Mouse (Mus musculus): ENCODE results near the gene Nt5dc2.

The Nt5dc2 gene

GRCm38 (mm10) chr14:31134015-31135000, 3.5 kb downstream of the Nt5dc2 start:
- in situ Hi-C loops (cut with MseI, MboI), result no loop called here

DNA sequence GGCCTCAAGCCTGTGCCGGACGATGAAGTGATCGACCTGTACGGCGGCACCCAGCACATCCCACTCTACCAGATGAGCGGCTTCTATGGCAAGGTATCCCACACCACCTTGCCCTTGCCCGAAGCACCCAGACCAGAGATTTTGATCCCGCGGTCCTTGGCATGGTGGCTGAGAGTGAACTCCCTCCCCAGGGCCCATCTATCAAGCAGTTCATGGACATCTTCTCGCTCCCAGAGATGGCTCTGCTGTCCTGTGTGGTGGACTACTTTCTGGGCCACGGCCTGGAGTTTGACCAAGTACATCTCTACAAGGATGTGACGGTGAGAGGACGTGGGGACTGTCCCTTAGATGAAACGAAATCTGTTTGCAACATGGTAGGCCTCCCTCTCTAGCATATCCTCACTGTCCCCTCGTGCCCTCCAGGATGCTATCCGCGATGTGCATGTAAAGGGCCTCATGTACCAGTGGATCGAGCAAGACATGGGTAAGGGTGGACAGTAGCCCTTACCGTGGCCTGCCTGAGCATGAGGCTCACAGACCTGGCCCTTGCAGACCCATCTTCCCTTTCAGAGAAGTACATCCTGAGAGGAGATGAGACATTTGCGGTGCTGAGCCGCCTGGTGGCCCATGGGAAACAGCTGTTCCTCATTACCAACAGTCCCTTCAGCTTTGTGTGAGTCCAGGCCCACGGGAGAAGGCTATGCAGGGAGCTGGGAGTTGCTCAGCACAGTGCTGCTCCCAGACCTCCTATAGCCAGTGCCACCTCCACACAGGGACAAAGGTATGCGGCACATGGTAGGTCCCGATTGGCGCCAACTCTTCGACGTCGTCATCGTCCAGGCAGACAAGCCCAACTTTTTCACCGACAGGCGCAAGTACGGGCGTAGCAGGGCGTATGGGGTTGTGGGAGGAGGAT, 4.9 kb downstream of the Nt5dc2 start:
- in situ Hi-C loops (cut with MseI, MboI), result no loop called here

DNA sequence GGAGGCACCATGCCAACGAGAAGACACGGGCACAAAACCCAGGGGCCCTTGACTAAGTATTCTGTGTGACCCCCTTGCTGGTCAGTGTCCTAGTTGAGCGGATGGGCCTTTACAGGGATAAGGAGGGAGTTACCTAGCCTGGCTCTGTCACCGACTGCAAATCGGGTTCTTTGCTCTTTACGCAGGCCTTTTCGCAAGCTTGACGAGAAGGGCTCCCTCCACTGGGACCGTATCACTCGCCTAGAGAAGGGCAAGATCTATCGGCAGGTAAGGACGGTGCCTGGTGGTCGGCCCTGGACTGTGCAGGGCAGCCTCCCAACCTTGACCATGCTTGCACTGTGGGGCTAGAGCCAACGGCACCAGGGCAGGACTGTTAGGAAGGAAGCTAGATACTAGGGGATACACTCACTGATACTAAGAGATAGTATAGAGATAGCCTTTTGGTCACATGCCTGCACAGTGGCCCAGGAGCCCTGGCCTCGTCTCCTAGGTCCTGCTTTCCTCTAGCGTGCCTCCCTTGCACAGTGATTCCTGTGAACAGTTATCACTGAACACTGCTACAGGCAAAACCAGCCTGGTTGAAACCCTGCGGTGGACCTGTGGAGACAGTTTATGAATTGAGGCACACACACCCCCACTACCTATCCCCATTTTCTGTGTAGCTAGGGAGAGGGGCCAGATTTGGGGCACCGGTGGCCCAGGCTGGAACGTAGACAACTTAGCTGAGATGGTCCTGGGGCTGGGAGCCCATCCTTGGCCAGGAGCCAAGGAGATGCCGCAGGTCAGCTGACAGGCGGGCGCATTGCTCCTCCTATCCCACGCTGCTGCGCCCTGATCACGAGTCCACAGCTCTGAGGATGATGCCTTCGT, 5.8 kb downstream of the Nt5dc2 start:
- in situ Hi-C loops (cut with MseI, MboI), result no loop called here

DNA sequence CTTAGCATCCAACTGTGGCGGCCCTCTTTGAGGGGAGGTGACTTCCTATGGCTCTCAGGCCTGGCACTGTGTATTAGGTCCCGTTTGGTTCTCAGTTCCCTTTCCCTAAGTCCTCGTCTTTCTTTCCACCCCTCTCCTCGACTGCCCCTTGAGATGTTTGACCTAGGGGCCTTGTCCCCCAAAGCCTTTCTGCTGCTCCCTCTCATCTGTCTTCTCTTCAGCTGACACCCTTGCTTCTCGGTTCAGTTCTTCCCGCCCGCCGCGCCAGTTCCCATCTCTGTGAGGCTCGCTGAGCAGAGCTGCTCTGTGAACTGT, 6.4 kb downstream of the Nt5dc2 start:
- in situ Hi-C loops (cut with MseI, MboI), result no loop called here

DNA sequence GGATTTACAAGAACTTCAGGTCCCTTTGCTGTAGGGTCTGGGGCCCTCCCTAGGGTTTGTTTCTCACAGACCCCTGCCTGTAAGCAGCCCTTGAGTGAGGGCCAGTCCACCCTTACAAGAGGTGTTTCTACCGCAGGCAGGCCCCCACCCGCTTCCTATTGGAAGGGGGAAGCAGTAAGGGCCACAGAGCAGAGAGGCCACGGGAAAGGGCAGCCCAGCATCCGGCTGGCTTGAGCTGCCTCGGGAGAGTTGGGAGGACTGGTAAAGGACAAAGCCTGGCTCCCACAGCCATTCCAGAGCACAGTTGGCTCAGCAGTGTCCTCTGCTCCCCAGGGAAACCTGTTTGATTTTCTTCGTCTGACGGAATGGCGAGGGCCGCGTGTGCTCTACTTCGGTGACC, 6.9 kb downstream of the Nt5dc2 start:
- in situ Hi-C loops (cut with MseI, MboI), result no loop called here

- in situ Hi-C loops (cut with MseI, MboI), result no loop called here
Measured at GRCm38 (mm10) chr14:31138219-31138896, 7.5 kb downstream of the Nt5dc2 start.

DNA sequence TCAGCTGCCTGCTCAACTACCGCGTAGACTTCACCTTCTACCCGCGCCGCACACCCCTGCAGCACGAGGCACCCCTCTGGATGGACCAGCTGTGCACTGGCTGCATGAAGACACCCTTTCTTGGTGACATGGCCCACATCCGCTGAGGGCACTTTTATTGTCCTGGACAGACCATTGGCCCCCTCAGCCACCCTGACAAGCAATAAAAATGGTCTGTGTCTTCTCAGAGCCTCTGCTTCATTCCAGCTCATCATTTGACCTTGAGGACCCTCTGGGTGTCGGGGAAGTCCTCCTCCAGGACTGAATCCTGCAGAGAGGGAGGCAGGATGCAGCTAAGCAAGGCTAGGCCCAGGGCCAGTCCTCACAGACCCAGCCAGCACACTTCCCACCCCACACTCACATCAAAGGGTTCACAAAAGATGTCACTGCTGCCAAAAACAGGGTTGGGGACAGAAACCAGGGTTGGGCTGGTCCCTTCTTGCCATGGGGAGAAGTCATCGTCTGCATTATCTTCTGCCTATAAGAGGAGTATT, 8.1 kb downstream of the Nt5dc2 start:
- in situ Hi-C loops (cut with MseI, MboI), result no loop called here

- in situ Hi-C loops (cut with MseI, MboI), result no loop called here
Measured at GRCm38 (mm10) chr14:31139666-31140065, 8.8 kb downstream of the Nt5dc2 start.

GRCm38 (mm10) chr14:31140141-31140540, 9.3 kb downstream of the Nt5dc2 start:
- in situ Hi-C loops (cut with MseI, MboI), result no loop called here

DNA sequence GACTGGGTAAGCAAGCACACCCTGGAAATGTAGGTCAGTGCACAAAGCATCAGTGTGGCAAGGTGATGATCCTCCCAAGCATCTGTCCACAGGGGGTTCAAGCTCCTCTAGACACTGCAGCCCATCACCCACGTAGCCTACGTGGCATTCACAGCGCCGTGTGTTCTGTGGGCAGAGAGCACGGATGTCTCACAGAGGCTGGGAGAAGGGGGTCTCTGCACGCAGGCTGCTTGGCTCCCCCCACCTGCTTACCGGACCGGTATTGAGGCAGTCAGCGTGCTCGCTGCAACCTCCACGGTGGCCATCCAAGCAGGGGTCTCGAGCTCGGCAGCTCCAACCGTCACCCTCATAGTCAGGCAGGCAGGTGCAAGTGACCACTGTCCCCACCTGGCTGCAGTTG, 10.2 kb downstream of the Nt5dc2 start:
- in situ Hi-C loops (cut with MseI, MboI), result no loop called here

DNA sequence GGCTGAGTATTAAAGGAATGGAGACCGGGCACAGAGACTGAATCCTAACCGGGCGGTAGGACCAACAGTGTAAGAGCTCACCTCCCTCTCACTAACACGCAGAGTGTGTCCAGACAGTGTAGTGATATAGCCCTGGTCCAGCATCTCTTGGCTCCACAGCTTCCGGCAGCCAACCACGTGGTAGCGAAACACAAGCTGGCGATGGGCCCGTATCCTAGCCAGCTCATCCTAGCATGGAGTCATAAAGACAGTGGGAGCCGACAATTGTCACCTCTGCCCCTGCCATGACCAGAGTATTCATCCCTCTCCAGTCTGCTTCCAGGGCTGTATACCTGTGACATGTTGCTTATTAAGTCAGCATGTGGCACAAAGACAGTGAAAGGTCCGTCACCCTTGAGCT, 14.8 kb downstream of the Nt5dc2 start:
- in situ Hi-C loops (cut with MseI, MboI), result no loop called here

DNA sequence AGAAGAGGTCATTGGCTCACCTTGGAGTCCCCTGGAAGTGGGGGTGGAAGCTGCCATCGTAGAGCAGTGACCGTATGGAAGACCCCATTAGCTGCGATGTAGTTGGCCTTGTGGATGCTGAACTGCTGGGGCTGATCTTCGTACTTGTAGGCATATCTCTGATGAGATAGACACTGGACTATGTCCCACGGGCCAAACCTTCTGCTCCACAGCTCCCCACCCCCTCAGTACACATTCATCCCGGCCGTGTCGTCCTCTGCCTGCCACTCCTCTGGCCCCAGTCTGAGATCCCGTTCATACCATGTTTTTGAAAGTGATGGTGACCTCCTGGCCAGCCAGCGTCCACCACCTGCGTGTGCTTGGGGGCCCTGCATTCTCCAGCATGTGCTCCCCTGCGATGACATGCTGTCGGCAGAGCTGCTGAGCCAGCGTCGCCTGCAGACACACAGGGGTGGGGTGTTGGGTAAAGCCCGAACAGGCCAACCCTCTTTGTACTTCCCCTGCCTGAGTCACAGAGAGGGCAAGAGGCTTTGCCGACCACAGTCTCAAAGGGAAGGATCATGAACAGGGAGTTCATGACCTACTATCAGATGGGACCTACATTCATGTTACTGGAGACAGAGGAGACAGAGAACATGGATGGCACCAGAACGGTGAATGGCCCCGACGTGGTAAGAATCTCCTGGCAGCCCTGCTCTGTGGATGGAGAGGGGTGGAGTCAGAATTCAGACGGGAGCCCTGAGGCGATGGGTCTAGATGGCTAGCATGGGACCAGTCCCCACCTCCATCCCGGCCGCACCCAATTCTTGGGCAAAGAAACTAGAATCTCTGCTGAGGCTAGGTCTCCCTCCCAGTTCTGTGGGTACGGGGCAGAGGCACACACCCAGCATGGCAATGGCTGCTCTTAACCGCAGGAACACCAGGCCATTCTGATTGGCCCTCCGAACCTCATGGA, 29.6 kb downstream of the Nt5dc2 start:
- in situ Hi-C loops (cut with MseI, MboI), result no loop called here

DNA sequence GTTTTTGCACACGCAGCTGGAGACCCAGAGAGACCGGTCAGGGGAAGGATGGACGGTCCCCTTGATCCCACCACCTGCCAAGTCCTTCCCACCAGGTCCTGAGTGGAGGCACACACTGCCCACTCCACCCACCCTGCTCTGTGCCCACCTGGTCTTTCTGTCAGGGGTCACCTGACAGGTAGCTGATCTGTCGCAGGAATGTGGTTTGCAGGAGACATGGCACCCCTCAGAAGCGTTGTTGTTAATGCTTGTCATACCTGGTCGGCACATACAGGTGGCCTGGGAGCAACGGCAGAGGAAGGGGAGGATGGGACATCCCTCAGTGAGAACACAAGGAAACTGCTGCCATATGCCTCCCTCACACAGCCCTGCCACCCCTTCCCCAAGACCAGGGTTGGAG, 30.3 kb downstream of the Nt5dc2 start:
- in situ Hi-C loops (cut with MseI, MboI), result no loop called here

GRCm38 (mm10) chr14:31161638-31162037, 30.8 kb downstream of the Nt5dc2 start:
- in situ Hi-C loops (cut with MseI, MboI), result no loop called here

DNA sequence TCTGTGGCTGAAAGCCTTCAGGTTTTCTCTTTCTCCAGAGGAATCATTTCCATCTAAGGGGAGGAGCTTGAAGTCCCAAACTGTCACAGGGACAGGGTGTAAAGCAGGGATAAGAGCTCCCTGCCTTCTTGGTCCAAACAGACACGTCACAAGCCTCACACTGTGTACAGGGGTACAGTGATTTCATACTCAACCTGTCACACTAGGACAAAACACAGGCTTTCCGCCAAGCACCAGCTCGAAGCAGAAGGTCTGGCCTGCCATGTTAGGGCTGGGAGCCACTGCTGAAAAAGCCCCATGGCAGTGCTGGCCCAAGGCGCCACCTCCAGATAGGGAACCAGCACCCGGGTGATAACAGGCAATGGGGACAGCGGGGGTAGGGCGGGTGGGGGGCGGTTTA, 33.2 kb downstream of the Nt5dc2 start:
- in situ Hi-C loops (cut with MseI, MboI), result no loop called here

GRCm38 (mm10) chr14:31165010-31165409, 34.2 kb downstream of the Nt5dc2 start:
- in situ Hi-C loops (cut with MseI, MboI), result no loop called here

DNA sequence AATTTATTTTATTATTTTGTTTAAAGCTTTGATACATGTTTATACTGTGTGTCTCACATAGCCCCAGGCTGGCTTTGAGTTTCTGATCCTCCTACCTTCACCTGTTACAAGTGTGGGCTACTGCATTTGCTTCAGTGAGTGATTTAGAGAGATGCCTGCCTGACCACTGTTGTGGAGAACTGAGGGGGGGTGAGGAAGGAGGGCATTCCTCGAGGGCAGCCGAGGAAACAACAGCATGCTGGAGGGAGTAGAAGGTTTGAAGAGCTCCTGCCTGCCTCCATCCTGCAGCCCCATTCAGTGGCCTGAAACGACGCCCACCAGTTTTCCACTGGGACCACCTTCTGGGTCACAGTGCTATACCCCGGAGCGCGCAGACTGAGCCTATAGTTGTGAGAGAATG, 34.6 kb downstream of the Nt5dc2 start:
- in situ Hi-C loops (cut with MseI, MboI), result no loop called here

DNA sequence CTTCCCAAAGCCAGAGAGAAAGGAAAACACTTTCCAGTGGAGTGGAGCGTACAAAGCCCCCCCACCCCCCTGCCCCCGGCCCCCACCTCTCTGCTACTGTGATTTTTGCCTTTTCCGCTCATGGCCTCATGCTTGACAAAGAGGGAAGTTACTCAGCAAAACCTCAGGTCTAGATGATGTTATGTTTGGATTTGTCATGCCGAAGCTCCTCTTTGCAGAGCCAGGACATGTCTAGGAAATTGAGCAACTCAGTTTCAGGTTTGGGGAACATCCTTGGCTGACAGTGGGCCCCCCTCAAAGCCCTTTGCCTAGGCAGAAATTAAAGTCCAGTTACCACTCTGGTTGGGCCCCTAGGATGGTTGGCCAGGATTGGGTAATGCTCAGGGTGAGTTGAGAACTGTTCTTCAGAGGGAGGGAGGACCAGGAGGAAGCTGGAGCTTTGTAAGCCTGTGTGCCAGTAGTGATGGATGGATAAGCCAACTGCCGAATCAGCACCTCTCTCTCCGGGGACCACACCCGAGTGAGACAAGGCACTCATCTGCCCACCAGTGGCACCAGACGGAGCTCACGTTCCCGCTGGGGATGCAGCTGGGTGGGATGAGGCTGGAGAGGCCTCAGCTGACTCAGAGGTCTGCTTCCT, 35.3 kb downstream of the Nt5dc2 start:
- in situ Hi-C loops (cut with MseI, MboI), result no loop called here

- in situ Hi-C loops (cut with MseI, MboI), result no loop called here
Measured at GRCm38 (mm10) chr14:31166827-31167226, 36.0 kb downstream of the Nt5dc2 start.
